Mouse (Mus musculus): ENCODE results near the gene Clptm1.

DNA sequence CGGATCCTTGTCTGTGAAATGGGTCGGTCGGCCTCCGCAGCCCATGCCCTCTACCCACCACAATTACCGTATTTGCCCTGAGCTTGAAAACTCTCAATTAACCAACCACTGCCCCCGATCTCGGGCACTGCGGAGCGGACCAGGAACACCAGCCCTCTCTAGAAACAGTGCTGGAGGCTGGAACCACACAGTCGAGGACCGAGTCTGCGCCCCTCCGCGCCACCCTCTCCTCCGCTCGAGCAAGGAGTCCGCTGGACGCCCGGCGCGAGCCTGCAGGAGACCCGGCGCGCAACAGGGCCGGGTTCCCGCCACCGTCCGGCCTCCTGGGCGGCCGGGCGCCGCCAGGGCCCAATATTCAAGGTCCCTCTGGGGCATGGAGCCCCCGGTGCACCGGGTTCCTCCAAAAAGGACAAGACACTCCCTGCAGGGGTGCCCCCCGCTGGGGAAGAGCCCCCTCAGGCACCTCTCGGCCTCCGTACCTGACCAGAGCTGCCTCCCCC is 328 bp downstream of the Clptm1 start:
- TF ChIP-seq CTCF (IDR thresholded peaks at IDR 0.05; ENCODE audit: low read depth): no peak
- no peak for TF ChIP-seq EP300 (IDR thresholded peaks at IDR 0.05; ENCODE audit: low read depth)
